In the genomic region with DNA sequence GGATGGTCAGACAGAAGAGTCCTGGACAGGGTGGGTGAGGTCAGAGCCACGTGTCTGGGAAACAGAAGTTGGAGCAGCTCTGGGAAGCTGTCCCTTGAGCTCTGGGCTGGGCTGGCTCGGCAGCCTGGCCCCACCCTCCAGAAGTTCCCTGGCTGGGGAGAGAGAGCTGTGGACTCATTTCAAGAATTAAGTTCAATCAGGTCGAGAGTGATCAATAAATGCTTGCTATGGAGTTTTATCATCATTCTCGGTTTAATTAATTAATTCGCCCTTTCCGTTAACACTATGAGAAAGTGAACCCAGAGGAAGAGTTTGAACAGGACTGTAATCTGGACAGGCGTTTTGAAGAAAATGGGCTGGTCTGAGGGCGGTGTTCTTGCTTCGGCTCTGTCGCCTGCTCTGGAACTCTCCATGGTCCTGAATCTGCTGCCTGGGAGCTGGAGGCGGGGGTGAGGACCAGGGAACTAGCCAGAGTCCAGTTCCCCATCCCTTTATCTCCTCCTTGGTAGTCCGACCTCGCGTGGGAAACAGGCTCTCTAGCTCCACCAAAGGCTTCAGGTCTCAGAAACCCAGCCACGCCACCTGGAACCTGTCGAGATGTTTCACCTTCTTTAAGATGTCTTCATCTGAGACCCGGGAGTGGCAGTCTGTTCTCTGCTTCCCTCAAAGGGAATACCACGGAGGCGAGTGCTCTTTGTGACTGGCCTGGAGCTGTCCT, we compare ENCODE assay signal across 8 mouse cellular contexts. TPM values are rescaled to one million over a fixed set of nuclear protein-coding genes. Genes with fewer than 3 reads are reported as not detected.
DNase-seq lines count a peak whose midpoint lies in the region; ATAC-seq and TF ChIP-seq lines count a peak whose summit lies in the region.

No protein-coding gene starts in this region.

- H3K27me3 ChIP-seq in G1E (ENCODE audit: insufficient read depth, low read length) (no peaks in the 10 kb centered on the region), myocyte (ENCODE audit: control insufficient read depth, insufficient read depth, insufficient read length) (peaks cover 18% of the 10 kb centered on the region)

- no peaks in the 10 kb centered on the region for H3K36me3 ChIP-seq in G1E (replicated peaks)
- no peaks in the 10 kb centered on the region for H3K36me3 ChIP-seq in myocyte (ENCODE audit: control insufficient read depth, insufficient read depth)

- peaks cover 72% of the 10 kb centered on the region for H3K9me3 ChIP-seq in G1E (replicated peaks)

- no peaks in the 10 kb centered on the region for H3K79me2 ChIP-seq in myocyte (ENCODE audit: control insufficient read depth, insufficient read depth)

- ATAC-seq in G1E (ENCODE audit: extremely low read depth, insufficient number of reproducible peaks, low FRiP score, poor library complexity, severe bottlenecking) = no peak

- H3K4me2 ChIP-seq in myocyte (ENCODE audit: low read depth) = no peak overlapping the region

- H3ac ChIP-seq in myocyte (ENCODE audit: control insufficient read depth, insufficient read length) = no peak overlapping the region

- no peaks in the 10 kb centered on the region for H3K4me1 ChIP-seq in G1E (ENCODE audit: insufficient read depth, low read depth, low read length)

- no peak for TF ChIP-seq CTCF in G1E (IDR thresholded peaks at IDR 0.05; ENCODE audit: low read depth, low read length)

- intact Hi-C loops in heart, postnatal 25 days (cut with DNase I) = loop anchor here (5.0 kb wide), 1 partner anchor 44 kb away; no protein-coding TSS in a partner anchor

- no peak for TF ChIP-seq POLR2A in myocyte (IDR thresholded peaks at IDR 0.05; ENCODE audit: insufficient read length, low read depth)

- peak; percentile 12 to 24 for DNase-seq in heart, adult 9 months (ENCODE audit: low spot score in 2 of 2)
- DNase-seq in heart, postnatal 25 days (ENCODE audit: low spot score) = no peak
- DNase-seq in G1E (ENCODE audit: low spot score) = peak; percentile 10
- DNase-seq in cerebellum, adult 8-10 months = peak; percentile 54
- peak; percentile 69 to 78 for DNase-seq in gastrocnemius, postnatal 4 days (ENCODE audit: low spot score in 2 of 2)
- DNase-seq in kidney, postnatal 4 days = peak; percentile 89 to 90
- DNase-seq in thymus, postnatal 4 days = peak; percentile 79

- H3K4me3 ChIP-seq in G1E (ENCODE audit: low read depth, low read length) (no peak overlapping the region), myocyte (no peak overlapping the region)

TF ChIP-seq in myocyte, 11 proteins besides CTCF, POLR2A, EP300 and RAD21:
- no peak for TF ChIP-seq MYOD1 (IDR thresholded peaks at IDR 0.05; ENCODE audit: control insufficient read depth in 1 of 3, insufficient read length in 2 of 3, low read depth in 2 of 3)
- peak; percentile 73 for TF ChIP-seq REST (IDR thresholded peaks at IDR 0.05; ENCODE audit: insufficient read depth, insufficient read length)

RNA-seq across cellular contexts. Expression of gene Crmp1, which starts 1.6 kb away (rescaled TPM):
- total RNA-seq in heart, postnatal 25 days (2021) = 1 to 10 TPM; 1.2 to 1.3 TPM
- not detected in 2 replicates for total RNA-seq in G1E (2014; fragmentation: Nextera tagmentation)
- total RNA-seq in G1E (2017) = 0.12 TPM in 1 of 2 replicates, not detected in the other
- not detected in 2 replicates for polyA plus RNA-seq in G1E (2012)
- total RNA-seq in gastrocnemius, postnatal 4 days (2021) = 1 to 10 TPM; 3.0 to 4.1 TPM
- 0.11 TPM for polyA plus RNA-seq in myocyte (2012; fragmentation: generic; extraction: Trizol)
